Mouse (Mus musculus): Measurements from ENCODE around the gene Ackr3. TPM values are rescaled to one million over a fixed set of nuclear protein-coding genes. Genes with fewer than 3 reads are reported as not detected.

Gene Ackr3
- total and polyA plus RNA-seq, 3 experiments = 13.1 to 34.4 (median 23.1) TPM

- peaks cover 37 to 78% of the 10 kb centered on the region in 2 experiments for H3K4me1 ChIP-seq (ENCODE audit: control insufficient read depth in 1 of 2, insufficient read depth in 2 of 2)
- H3K36me3 ChIP-seq (replicated peaks in 1 of 2; ENCODE audit: control insufficient read depth in 1 of 2, insufficient read depth in 1 of 2, low read length in 1 of 2) = peaks cover 14 to 78% of the 10 kb centered on the region in 2 experiments
- TF ChIP-seq POLR2A (IDR thresholded peaks at IDR 0.05; ENCODE audit: low read depth, low read length) (no peak), ELF1 (IDR thresholded peaks at IDR 0.05; ENCODE audit: low read depth, low read length) (no peak)
- H3K4me2 ChIP-seq (ENCODE audit: insufficient read depth, low read depth, poor library complexity, severe bottlenecking) = no peak overlapping the region
- H3K9me3 ChIP-seq (replicated peaks; ENCODE audit: low read length) = no peaks in the 10 kb centered on the region
- no peak for DNase-seq (ENCODE audit: extremely low read depth)
- dilution Hi-C loops (cut with MboI; ENCODE audit: extremely low pct_ligation_motif_present, extremely low pct_unique_long_range_greater_than_20kb, low sequenced_read_pairs) = no loop called here
- no peak overlapping the region for H3K4me3 ChIP-seq (replicated peaks in 1 of 3; ENCODE audit: low read depth in 2 of 3, low read length in 2 of 3, poor library complexity in 1 of 3)
- in situ Hi-C loops (cut with MboI; ENCODE audit: low pct_ligation_motif_present, low pct_unique_long_range_greater_than_20kb, low sequenced_read_pairs) = loop anchor here (10.0 kb wide), 1 partner anchor 385 kb away; no protein-coding TSS in a partner anchor
- H3K27ac ChIP-seq (ENCODE audit: insufficient read depth, low read depth) = no peak overlapping the region
- no peak overlapping the region for H3K9ac ChIP-seq (ENCODE audit: insufficient read depth, low read depth)
- no peaks in the 10 kb centered on the region for H3K27me3 ChIP-seq (replicated peaks)
- peaks cover 57% of the 10 kb centered on the region for H3K79me2 ChIP-seq (replicated peaks; ENCODE audit: control insufficient read depth, extremely low read depth, insufficient read depth, poor library complexity, severe bottlenecking)
These were observed 6.0 kb downstream of the Ackr3 start for GRCm38 (mm10) chr1:90209741-90210140.

GRCm38 (mm10) chr1:90210346-90210745 lies 6.6 kb downstream of the Ackr3 start:
- H3K4me2 ChIP-seq (ENCODE audit: insufficient read depth, low read depth, poor library complexity, severe bottlenecking) = no peak overlapping the region
- dilution Hi-C loops (cut with MboI; ENCODE audit: extremely low pct_ligation_motif_present, extremely low pct_unique_long_range_greater_than_20kb, low sequenced_read_pairs) = no loop called here
- peaks cover 17 to 82% of the 10 kb centered on the region in 2 experiments for H3K36me3 ChIP-seq (replicated peaks in 1 of 2; ENCODE audit: control insufficient read depth in 1 of 2, insufficient read depth in 1 of 2, low read length in 1 of 2)
- no peak overlapping the region for H3K9ac ChIP-seq (ENCODE audit: insufficient read depth, low read depth)
- H3K79me2 ChIP-seq (replicated peaks; ENCODE audit: control insufficient read depth, extremely low read depth, insufficient read depth, poor library complexity, severe bottlenecking) = peaks cover 51% of the 10 kb centered on the region
- TF ChIP-seq NELFE (IDR thresholded peaks at IDR 0.05; ENCODE audit: low read depth, low read length) (no peak), MEF2A (IDR thresholded peaks at IDR 0.05; ENCODE audit: borderline replicate concordance, low read depth, low read length) (no peak)
- no peak for DNase-seq (ENCODE audit: extremely low read depth)
- no peak overlapping the region for H3K4me3 ChIP-seq (replicated peaks in 1 of 3; ENCODE audit: low read depth in 2 of 3, low read length in 2 of 3, poor library complexity in 1 of 3)
- peaks cover 39 to 83% of the 10 kb centered on the region in 2 experiments for H3K4me1 ChIP-seq (ENCODE audit: control insufficient read depth in 1 of 2, insufficient read depth in 2 of 2)
- in situ Hi-C loops (cut with MboI; ENCODE audit: low pct_ligation_motif_present, low pct_unique_long_range_greater_than_20kb, low sequenced_read_pairs) = no loop called here
- no peak overlapping the region for H3K27ac ChIP-seq (ENCODE audit: insufficient read depth, low read depth)
- H3K9me3 ChIP-seq (replicated peaks; ENCODE audit: low read length) = no peaks in the 10 kb centered on the region
- H3K27me3 ChIP-seq (replicated peaks) = no peaks in the 10 kb centered on the region

- Histone ChIP-seq H3K4me1 (ENCODE audit: control insufficient read depth in 1 of 2, insufficient read depth in 2 of 2) (peaks cover 42 to 87% of the 10 kb centered on the region in 2 experiments), H3K79me2 (replicated peaks; ENCODE audit: control insufficient read depth, extremely low read depth, insufficient read depth, poor library complexity, severe bottlenecking) (peaks cover 47% of the 10 kb centered on the region), H3K4me3 (replicated peaks in 1 of 3; ENCODE audit: low read depth in 2 of 3, low read length in 2 of 3, poor library complexity in 1 of 3) (no peak overlapping the region), H3K36me3 (replicated peaks in 1 of 2; ENCODE audit: control insufficient read depth in 1 of 2, insufficient read depth in 1 of 2, low read length in 1 of 2) (peaks cover 19 to 85% of the 10 kb centered on the region in 2 experiments), H3K9me3 (replicated peaks; ENCODE audit: low read length) (no peaks in the 10 kb centered on the region), H3K9ac (ENCODE audit: insufficient read depth, low read depth) (no peak overlapping the region), H3K4me2 (ENCODE audit: insufficient read depth, low read depth, poor library complexity, severe bottlenecking) (no peak overlapping the region), H3K27me3 (replicated peaks) (no peaks in the 10 kb centered on the region), H3K27ac (ENCODE audit: insufficient read depth, low read depth) (no peak overlapping the region)
- DNase-seq (ENCODE audit: extremely low read depth) = no peak
- no peak for TF ChIP-seq POLR2AphosphoS2 (IDR thresholded peaks at IDR 0.05; ENCODE audit: low read depth, low read length)
- no peak for TF ChIP-seq USF1 (IDR thresholded peaks at IDR 0.05; ENCODE audit: low read depth, low read length)
- TF ChIP-seq ELF1 (IDR thresholded peaks at IDR 0.05; ENCODE audit: low read depth, low read length) = no peak
- in situ Hi-C loops (cut with MboI; ENCODE audit: low pct_ligation_motif_present, low pct_unique_long_range_greater_than_20kb, low sequenced_read_pairs) = no loop called here
- dilution Hi-C loops (cut with MboI; ENCODE audit: extremely low pct_ligation_motif_present, extremely low pct_unique_long_range_greater_than_20kb, low sequenced_read_pairs) = no loop called here
These were observed 7.0 kb downstream of the Ackr3 start for GRCm38 (mm10) chr1:90210761-90211160.

- no peaks in the 10 kb centered on the region for H3K9me3 ChIP-seq (replicated peaks; ENCODE audit: low read length)
- peaks cover 34% of the 10 kb centered on the region for H3K79me2 ChIP-seq (replicated peaks; ENCODE audit: control insufficient read depth, extremely low read depth, insufficient read depth, poor library complexity, severe bottlenecking)
- H3K36me3 ChIP-seq (replicated peaks in 1 of 2; ENCODE audit: control insufficient read depth in 1 of 2, insufficient read depth in 1 of 2, low read length in 1 of 2) = peaks cover 20 to 84% of the 10 kb centered on the region in 2 experiments
- no peak overlapping the region for H3K9ac ChIP-seq (ENCODE audit: insufficient read depth, low read depth)
- TF ChIP-seq ELF1 (IDR thresholded peaks at IDR 0.05; ENCODE audit: low read depth, low read length) (no peak), POLR2AphosphoS2 (IDR thresholded peaks at IDR 0.05; ENCODE audit: low read depth, low read length) (no peak), RAD21 (IDR thresholded peaks at IDR 0.05; ENCODE audit: low read depth, low read length) (no peak), MAX (IDR thresholded peaks at IDR 0.05; ENCODE audit: low read length) (no peak), NRF1 (IDR thresholded peaks at IDR 0.05; ENCODE audit: low read depth, low read length) (no peak), E2F4 (IDR thresholded peaks at IDR 0.05; ENCODE audit: insufficient replicate concordance, low read depth, low read length) (no peak), USF1 (IDR thresholded peaks at IDR 0.05; ENCODE audit: low read depth, low read length) (no peak), ZKSCAN1 (IDR thresholded peaks at IDR 0.05; ENCODE audit: borderline replicate concordance, low read depth, low read length) (no peak), MEF2A (IDR thresholded peaks at IDR 0.05; ENCODE audit: borderline replicate concordance, low read depth, low read length) (no peak), ZMIZ1 (IDR thresholded peaks at IDR 0.05; ENCODE audit: low read depth, low read length) (no peak)
- in situ Hi-C loops (cut with MboI; ENCODE audit: low pct_ligation_motif_present, low pct_unique_long_range_greater_than_20kb, low sequenced_read_pairs) (no loop called here), dilution Hi-C loops (cut with MboI; ENCODE audit: extremely low pct_ligation_motif_present, extremely low pct_unique_long_range_greater_than_20kb, low sequenced_read_pairs) (no loop called here)
- H3K4me2 ChIP-seq (ENCODE audit: insufficient read depth, low read depth, poor library complexity, severe bottlenecking) = no peak overlapping the region
- H3K27ac ChIP-seq (ENCODE audit: insufficient read depth, low read depth) = no peak overlapping the region
- peaks cover 50 to 97% of the 10 kb centered on the region in 2 experiments for H3K4me1 ChIP-seq (ENCODE audit: control insufficient read depth in 1 of 2, insufficient read depth in 2 of 2)
- DNase-seq (ENCODE audit: extremely low read depth) = no peak
- H3K4me3 ChIP-seq (replicated peaks in 1 of 3; ENCODE audit: low read depth in 2 of 3, low read length in 2 of 3, poor library complexity in 1 of 3) = no peak overlapping the region
- no peaks in the 10 kb centered on the region for H3K27me3 ChIP-seq (replicated peaks)
These were observed 8.6 kb downstream of the Ackr3 start for GRCm38 (mm10) chr1:90212376-90212775.

Measured in CH12.LX (cell line).